Mouse (Mus musculus) heart, adult 2 months (tissue): ENCODE data around the gene Abca17.

Experiments
- CTCF ChIP-seq: fragments of 200-600 bp; IDR thresholded peaks from 2 replicates; pipeline ENCODE4 v1.8.1; 2022; ENCODE audit warnings: antibody characterized with exemption, mild to moderate bottlenecking, moderate library complexity
- POLR2A ChIP-seq: fragments of 200-500 bp; IDR thresholded peaks from 2 replicates; pipeline ENCODE4 v1.6.1; 2011; ENCODE audit warnings: mild to moderate bottlenecking, low read depth, low read length, control low read depth; ENCODE audit not compliant: insufficient read depth

- TF ChIP-seq CTCF (no peak), POLR2A (no peak)
These were observed 67.5 kb downstream of the Abca17 start for GRCm38 (mm10) chr17:24283266-24283818.
